Mouse (Mus musculus): ENCODE measurements at regions not wholly inside any gene's neighbourhood (a gene's known extent, or its start where the extent isn't known, plus 50 kb on each side); places are given as distances from the start of the nearest gene placed in this dataset.

- intact Hi-C loops (cut with DNase I): no loop called here
- H3K4me3 ChIP-seq: no peak overlapping the region
- no peak overlapping the region for H3K27ac ChIP-seq
- TF ChIP-seq CTCF (IDR thresholded peaks at IDR 0.05): no peak
- DNase-seq: no peak
Observed at GRCm38 (mm10) chr13:56948086-56948485, 52.3 kb upstream of the Trpc7 start.

- intact Hi-C loops (cut with DNase I): no loop called here
- Histone ChIP-seq H3K27ac (no peak overlapping the region), H3K4me3 (no peak overlapping the region)
- TF ChIP-seq CTCF (IDR thresholded peaks at IDR 0.05): no peak
- DNase-seq: no peak
Observed at GRCm38 (mm10) chr13:56947266-56947665, 51.5 kb upstream of the Trpc7 start.
